Mouse (Mus musculus): ENCODE measurements at regions not wholly inside any gene's neighbourhood (a gene's known extent, or its start where the extent isn't known, plus 50 kb on each side); places are given as distances from the start of the nearest gene placed in this dataset.

- no peak for TF ChIP-seq CTCF (IDR thresholded peaks at IDR 0.05; ENCODE audit: insufficient read depth, low read length)
- no peak for TF ChIP-seq POLR2A (IDR thresholded peaks at IDR 0.05; ENCODE audit: borderline replicate concordance, extremely low read depth, low read depth, low read length)
These were observed 77.3 kb upstream of the Zfp280d start for GRCm38 (mm10) chr9:72197331-72197732.
